Mouse (Mus musculus) retina, adult 2 months (tissue): ENCODE results near the gene Sec14l2.
A peak's percentile ranks its signal among the peaks of the same experiment; 100 is the strongest.

ENCODE experiments used
- DNase-seq: peaks from one replicate; pipeline ENCODE4 v3.0.0-alpha.2; 2012; ENCODE audit warnings: low read depth, low spot score

Gene Sec14l2

DNA sequence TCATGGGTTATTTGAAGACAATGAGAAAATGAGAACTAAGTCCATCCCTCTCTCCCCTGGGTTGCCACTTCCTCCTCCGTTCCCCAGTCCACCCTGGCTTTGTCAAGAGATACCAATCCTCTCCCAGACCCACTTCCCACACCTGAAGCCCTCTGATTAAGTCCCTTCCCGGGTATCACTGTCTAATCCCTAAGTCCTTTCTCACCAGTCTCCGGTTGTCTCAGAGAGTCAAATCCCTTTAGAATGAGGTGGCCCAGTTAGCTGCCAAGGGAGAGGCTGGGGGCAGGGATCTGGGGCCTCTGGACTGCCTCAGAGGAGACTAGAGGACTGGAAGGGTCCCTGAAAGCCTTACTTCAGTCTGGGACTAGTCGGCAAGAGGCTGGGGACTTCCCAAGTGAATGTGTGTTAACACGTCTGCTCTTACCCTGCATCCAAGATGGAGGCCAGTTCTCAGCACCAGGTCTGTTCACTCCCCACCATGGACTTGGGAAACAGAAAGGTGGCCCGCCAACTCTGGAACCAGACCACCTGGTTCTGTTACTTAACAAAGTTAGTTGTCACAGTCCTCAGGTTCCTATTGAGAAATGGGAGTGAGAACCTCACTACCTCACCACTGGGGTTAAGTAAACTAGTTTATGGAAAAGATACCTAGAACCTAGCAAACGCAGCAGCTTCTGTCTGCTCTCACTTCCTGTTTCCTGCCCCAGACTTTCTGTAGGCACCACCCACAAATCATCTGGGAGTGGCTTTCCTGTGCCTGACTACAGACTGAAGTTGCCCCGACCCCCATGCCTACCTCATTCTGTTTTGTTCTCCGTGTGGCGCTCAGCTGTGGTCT, at the start of gene Sec14l2:
Sec14l2 (minus strand) TSS at position 674 of the 838 bp plus-strand sequence.
- DNase-seq: peak; percentile 61

DNA sequence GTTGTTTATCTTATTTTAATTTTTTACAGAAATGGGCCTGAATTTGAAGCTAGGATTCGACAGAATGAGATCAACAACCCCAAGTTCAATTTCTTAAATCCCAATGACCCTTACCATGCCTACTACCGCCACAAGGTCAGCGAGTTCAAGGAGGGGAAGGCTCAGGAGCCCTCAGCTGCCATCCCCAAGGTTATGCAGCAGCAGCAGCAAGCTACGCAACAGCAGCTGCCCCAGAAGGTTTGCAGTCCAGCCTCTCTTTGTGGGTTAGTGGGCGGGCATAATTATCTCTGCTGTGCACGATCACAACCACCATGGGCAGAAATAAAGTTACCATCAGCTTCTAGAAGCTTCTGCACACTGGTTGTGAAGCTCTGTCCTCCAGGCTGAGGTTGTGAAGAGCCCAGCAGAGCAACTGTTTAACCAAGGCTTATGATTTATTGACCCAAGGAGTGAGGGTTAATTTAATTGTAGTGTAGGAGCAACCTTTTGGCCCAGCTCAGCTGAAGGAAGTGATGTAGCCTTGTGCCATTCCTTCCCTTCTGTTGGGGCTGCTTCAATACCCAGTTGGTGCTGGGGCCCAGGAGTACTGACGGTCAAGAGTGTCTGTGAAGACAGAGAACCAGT, 43.4 kb upstream of the Sec14l2 start:
- DNase-seq: no peak

DNA sequence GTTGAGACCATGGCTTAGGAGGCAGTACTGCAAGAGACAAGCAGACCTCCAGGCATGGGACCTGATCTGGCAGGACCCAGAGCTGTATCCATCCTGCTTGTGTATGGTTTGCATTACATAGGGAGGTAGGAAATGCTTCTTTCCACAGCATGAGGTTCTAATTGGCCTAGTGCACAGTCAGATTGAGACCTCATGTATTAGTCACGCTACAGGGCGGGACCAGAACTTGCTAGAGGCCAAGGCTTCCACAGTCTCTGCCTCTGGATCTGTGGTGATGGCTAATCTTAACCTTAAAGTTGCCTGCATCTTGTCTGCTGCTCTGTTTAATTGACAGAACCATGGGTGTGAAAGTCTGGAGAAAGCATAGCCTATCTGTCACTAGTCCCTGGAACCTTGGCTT, 41.5 kb upstream of the Sec14l2 start:
- DNase-seq: no peak

DNA sequence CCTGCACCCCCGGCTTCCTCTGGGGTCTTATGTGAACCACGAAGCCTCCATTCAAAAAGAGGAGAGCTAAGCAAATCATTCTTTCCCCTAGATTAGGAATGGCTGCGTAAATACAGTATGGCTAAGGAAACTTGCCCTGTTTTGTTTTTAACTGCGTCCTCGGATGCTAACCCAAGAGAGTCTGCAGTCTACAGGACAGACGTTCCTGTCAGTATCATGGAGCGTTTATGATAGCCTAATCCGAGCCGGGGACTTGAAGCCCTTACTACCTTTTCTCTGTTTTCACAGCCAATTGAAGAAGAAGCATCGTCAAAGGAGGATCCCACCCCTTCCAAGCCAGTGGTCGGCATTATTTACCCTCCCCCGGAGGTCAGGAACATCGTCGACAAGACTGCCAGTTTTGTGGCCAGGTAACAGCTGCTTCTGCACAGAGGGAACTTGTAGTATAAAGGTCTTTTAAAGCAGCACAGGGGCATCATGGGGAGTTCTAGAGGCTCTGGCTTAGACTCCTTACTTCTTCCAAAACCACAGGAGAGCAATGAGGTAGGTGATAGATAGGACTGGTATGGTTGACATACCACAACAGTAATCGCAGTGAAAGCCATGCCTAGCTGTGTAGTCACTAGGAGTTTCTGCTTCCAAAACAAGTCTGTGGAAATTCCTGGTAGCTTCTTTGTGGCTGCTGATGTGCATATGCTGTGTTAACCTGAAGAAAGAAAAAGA, 37.7 kb upstream of the Sec14l2 start:
- no peak for DNase-seq

DNA sequence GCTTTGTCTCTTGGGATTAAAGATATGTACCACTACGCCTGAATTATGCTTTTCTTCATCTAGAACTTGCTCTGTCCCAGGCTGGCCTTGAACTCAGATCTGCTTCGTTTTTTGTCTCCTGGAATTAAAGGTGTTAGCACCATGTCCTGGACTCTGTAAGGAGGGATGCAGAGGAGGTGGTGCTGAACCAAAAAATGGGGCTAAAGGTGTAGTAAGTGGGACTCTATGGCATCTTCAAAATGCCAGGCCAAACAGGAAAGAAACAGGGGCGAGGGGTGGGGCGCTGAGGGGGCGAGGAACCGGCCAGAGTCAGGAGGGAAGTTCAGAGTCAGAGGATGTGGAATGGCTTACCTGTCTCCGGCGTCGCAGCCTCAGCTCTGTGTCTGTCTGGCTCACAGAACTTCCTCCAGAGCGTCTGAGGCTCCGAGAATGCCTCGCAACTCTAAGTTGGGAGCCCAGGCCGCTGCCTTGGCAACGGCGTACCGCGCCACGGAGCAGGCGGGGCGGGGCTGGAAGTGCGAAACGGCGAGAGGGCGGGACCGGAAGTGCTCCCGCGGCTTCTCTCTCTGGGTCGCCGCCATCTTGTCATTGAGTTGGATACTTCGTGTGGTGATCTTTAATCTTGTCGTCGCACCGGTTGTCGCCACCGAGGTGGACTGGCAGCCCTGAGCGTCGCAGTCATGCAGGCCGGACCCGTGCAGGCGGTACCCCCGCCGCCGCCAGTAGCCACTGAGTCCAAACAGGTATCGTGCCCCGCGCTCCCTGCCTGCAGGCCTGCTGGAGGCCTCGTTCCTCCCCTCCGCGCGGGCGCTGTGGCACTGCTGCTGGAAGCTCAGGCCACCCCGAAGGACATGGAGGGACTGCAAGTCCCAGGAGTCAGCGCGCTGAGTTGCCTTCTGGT, 36.8 kb upstream of the Sec14l2 start, which contains the start of the genes Ccdc157 and Sf3a1:
Ccdc157 (minus strand) TSS at position 486 of the 901 bp plus-strand sequence.
Sf3a1 (plus strand) TSS at position 543 of the 901 bp plus-strand sequence.
- peak; percentile 73 for DNase-seq

DNA sequence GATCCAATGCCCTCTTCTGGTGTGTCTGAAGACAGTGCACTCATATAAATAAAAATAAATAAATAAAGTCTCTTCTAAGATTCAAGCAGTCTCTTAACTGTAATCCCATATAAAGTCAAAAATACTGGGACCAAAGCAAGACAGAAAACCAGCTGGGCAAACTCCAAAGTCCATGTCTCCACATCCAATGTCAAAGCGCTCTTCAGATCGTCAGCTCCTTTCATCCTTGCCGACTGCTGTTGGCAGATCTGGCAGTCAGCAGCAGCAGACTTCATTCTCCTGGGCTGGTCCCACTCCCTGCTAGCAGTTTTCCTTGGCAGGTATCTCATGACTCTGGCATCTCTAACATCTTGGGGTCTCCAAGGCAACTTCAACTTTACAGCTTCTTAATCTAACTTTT, 35.5 kb upstream of the Sec14l2 start:
- DNase-seq: no peak

DNA sequence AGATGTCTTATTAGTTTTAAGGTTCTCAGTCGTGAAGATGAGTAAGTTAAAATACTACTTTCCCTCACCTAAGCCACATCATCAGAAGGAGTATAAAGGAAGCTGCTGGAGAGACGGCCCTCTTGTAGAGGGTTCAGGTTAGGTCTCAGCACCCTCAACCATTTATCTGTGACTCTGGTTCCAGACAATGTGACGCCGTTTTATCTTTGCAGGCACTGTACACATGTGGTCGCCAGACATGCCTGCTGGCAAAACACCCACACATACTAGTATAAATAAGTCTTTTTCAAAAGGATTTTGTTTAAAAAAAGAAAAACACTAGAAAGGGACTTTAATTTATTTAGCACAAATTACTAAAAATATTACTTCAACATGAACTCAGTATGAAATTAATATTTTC, 32.4 kb upstream of the Sec14l2 start:
- no peak for DNase-seq

DNA sequence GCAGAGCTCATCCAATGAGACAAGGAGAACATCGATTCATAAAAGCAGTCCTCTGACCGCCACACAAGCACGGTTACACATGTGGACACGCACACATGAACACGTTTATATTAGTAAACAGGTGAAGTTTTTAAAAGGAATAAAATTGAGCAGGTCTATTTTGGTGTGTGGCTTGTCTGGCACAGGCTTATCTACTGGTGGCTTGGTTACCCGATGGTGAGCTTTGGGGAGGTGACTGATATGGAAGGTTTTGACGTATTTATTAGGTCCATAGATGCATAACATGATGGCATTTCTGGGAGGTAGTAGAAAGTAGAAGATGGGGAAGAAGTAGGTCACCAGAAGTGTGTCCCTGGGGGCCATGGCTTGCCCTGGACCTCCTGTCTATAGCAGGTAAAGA, 30.5 kb upstream of the Sec14l2 start:
- no peak for DNase-seq

DNA sequence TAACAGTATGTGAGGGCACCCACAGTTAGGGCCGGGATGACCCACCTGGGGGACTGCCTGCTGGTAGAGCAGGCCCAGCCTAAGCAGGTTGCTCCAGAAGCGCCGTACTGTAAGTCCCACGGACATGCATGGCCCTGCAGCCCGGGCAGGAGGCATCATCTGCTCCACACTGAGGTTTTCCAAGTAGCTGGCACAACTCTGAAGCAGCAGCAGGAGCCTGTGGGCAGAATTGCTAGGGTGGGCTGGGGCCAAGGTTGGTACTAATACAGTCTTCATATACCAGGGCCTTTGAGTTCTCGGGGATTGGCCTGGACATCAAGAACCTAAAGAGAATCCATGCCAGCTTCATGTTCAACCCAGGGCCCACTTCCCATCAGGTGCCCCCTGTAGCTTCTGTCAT, 26.7 kb upstream of the Sec14l2 start:
- DNase-seq: no peak

DNA sequence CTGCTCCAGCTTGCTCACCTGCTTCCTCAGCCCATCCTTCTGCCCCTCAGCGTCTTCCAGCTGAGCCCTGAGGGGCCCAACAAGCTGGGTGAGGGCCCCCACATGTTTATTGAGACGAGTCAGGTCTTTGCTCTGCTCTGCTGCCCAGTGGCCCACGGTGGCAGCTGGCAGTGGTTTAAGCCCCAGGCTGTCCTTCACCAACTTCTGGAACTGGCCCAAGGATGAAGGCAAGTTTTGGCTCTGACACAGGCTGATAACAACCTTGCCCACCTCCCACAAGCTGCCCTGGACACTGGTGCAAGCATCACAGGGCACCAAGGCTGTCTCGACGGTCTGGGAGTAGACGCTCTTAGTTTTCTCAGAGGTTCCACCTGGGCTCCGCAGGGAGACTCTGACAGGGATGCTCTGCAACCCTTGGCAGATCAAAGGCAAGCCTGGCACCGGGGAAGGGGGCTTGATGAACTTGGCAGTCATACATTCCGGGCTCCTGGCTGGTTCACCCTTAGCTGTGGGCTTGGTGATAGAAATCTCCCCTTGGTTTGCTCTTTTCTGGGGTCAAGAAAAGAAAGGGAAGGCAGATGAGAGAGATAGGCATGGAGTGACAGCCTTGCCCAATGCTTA, 25.4 kb upstream of the Sec14l2 start:
- DNase-seq: no peak

DNA sequence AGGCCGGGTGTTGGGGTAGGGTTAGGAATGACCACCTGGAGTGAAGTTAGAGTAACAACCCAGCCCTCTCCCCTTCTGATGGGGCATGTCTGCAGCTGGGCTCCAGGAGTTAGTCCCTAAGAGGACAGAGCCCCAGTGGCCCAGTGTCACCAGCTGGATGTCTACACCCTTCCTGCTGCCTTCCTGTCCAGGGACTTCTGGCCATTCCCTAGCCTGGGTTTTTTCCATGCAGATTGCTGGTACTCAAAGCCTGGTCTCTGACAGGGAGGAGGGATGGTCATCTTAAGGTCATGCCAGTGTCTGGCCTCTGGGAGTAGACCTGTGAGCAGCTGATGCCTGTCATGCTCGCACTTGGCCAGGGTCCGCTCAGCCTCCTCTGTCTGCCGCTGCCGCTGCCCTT, 24.9 kb upstream of the Sec14l2 start:
- DNase-seq: no peak

DNA sequence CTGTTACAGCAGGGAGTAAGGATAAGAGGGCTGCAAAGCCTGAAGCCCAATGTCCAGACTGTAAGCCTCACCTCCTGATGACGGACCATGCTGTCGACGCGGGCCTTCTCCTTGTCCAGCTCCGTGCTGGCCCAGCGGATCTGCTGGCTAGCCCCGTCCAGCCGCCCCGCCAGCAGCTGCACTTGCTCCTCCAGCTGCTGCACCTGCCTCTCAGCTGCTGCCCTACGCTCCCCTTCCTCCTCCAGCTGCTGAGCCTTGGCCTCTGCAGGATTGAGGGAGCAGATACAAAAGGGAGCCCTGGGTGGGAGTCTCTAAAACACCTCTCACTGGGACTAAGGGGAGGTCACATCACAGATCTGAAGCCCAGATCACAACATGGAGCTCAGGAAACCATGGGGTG, 23.9 kb upstream of the Sec14l2 start:
- no peak for DNase-seq

DNA sequence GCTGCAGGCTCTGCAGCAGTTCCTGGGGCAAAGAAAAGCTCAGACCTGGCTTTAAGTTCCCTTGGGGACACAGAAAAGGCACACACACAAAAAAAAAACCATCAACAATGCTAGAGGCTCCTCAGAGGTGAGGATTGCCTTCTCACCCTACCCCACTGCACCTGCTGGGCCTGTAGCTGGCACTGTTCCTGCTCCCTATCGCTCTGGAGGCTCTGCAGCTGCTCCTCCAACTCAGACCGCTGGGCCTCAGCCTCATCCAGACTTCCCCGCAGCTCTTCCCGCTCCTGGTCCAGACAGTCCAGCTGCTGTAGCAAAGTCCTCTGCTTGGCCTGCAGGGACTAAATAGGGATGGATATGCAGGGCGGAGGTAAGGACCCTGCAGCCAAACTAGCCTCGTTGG, 23.2 kb upstream of the Sec14l2 start:
- DNase-seq: no peak

DNA sequence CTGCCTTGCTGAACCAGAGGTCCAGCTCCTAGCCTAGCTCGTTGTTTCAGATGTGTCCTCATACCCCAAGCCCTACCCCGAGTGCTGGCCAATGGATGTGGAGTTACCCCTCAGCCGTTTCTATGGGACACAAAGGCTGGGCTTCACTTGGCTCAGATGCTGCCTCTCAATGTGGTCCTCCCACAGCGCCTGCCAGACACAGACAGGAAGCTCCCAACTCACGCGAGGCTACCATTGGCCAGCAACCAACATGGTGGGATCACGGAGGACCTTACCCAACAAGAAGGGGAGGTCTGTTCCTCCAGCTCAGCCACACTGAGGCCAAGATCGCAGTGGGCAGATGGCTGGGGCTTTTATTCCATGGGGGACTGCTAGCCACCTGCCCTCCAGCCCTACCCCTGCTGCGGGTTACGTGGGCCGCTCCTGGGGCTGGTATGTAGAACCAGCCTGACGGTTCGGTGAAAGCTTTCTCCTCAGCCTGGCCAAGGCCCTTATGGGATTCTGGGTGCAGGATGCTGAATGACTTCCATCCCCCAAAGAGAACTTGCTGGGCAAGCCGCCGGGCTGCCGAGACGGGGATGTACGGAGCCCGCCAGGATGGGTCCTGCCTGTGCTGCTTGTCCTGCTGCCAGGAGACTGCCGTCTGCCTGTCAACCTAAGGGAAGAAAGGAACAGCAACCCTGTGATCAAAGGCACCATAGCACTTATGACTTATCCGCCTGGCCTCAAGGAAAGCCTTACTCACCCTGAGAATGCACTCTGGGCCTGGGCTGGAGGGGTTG, 20.3 kb upstream of the Sec14l2 start:
- DNase-seq: no peak

DNA sequence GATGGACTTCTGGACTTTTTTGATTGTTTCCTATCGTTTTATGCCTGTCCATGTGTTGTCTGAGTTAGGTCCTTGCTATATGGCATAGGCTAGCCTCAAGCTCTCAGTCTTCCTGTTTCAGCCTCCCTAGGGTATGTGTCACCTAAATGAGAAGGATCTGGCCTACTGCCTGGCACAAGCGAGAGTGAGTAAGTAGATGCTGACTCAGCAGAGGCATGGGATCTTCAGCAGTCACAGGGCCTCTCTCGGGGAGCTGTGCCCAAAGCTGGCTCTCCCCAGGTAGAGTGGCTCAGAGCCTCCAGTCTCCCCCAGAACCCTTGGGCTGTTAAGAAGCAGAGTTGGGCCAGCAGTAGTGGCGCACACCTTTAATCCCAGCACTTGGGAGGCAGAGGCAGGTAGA, 19.1 kb upstream of the Sec14l2 start:
- no peak for DNase-seq

DNA sequence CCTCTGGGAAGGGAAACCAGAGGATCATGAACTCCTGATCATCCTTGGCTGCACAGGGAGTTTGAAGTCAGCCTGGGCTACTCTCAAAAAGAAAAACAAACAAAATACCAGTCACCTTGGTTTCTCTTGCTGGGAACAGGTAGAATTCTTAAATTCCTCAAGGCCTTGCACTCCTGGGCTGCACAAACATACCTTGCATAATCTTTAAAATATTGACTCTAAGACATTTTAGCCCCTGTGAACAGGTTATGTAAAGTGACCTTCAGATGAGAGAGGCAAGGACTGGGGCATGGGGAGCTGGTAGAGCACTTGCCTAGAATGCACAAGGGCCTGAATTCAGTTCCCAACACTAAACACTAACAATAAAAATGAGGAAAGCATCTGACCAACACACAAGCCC, 18.3 kb upstream of the Sec14l2 start:
- no peak for DNase-seq

DNA sequence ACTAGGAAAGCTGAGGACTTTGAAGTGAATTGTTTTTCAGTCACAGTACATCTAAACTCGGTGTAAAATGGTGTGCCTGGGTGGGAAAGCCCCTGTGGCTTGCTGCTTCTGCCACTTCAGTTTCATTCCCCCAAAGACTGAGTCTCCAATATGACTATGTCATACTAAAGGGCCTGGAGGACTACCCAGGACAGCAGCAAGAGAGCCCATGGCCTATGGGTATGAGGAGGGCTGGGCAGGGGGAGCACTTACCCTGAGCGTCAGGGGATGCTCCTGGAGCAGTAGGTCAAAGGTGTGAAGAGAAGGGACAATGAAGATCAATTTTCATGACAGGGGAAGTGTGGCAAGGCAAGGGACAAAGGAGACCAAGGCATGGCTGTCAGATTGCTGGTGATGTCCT, 15.7 kb upstream of the Sec14l2 start:
- no peak for DNase-seq

DNA sequence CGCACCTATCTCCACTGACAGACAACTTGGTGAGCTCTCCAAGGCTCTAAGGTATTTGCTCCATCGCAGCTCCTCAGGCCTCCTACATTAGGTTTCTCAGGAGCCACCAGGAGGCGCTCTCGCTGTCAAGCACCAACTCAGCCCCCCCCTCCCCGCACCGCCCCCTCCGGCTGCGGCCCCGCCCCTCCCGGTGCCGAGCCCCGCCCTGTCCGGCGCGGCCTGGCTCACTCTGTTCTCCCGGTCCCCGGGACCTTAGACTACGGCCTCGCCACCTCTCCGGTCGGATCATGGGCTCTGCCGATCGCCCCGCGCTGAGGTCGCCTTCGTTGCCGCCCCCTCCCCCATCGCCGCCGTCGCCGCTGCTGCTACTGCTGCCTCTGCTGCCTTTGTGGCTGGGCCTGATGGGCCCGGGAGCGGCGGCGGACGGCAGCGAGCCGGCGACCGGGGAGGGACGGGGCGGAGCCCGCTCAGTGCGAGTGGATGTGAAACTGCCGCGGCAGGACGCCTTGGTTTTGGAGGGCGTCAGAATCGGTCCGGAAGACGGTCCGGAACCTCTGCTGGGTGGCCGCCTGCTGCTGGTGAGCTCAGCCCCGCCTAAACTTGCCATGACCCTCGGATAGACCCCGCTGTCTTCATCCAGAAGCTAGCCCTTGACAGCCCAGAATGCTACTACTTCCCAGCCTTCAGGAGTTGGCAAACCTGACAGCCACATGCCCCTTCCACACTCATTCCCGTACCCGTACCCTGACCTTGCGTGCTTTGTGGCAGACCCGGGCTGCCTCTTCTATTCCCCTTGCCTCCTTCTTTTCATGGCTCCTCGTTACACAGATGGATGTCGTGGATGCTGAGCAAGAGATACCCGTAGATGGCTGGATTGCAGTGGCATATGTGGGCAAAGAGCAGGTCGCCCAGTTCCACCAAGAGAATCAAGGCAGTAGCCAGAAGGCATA, 12.0 kb upstream of the Sec14l2 start, which contains the start of gene Rnf215:
Rnf215 (plus strand) TSS at position 217 of the 950 bp plus-strand sequence.
- peak; percentile 88 for DNase-seq

DNA sequence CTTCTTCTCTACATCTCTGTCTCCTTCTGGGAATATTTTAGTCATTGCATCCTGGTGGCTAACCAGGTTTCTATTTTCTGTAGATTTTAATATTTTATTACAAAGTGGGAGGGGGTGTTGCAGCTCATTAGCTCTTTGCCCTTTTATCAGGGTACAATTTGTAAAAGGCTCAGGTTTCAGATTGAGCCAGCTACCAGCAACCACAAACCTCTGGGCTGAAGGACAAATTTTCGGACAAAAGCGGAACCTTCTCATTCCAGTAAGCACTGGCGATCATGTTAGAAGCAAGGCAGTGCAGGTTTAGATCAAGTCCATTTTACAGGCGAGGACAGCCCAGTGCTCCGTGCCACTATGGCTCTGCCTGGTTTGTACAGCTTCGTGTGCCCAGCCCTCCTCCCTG, 11.2 kb upstream of the Sec14l2 start:
- no peak for DNase-seq
